Mouse (Mus musculus): ENCODE measurements around the gene Cul1.
"Not testable (repeated sequence)": the region's sequence is repeated elsewhere in the genome, so short reads cannot be mapped to it uniquely, and the experiment has no call there.

The Cul1 gene

DNA sequence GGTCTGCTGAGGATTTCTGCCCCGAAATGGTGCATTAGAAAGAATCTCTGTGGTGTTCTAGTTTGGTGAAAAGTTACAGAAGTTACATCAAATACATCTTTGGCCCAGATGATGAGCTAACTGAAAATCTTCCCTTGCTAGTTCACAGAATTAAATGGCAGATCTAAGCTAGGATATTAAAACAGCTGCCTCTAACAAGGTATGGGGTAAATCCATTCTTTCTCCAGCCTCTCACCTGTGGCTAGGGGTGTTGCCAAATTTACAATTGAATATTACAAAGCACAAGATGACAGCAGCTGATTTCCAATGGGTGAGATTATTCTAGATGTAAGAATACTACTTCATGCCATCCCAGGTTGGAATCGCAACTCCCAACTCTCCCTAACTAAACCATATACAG, at the start of gene Cul1:
Gene Cul1 (plus strand): TSS at position 301 of the 400 bp plus-strand sequence.
- DNase-seq (ENCODE audit: low spot score in 2 of 2): no peak

DNA sequence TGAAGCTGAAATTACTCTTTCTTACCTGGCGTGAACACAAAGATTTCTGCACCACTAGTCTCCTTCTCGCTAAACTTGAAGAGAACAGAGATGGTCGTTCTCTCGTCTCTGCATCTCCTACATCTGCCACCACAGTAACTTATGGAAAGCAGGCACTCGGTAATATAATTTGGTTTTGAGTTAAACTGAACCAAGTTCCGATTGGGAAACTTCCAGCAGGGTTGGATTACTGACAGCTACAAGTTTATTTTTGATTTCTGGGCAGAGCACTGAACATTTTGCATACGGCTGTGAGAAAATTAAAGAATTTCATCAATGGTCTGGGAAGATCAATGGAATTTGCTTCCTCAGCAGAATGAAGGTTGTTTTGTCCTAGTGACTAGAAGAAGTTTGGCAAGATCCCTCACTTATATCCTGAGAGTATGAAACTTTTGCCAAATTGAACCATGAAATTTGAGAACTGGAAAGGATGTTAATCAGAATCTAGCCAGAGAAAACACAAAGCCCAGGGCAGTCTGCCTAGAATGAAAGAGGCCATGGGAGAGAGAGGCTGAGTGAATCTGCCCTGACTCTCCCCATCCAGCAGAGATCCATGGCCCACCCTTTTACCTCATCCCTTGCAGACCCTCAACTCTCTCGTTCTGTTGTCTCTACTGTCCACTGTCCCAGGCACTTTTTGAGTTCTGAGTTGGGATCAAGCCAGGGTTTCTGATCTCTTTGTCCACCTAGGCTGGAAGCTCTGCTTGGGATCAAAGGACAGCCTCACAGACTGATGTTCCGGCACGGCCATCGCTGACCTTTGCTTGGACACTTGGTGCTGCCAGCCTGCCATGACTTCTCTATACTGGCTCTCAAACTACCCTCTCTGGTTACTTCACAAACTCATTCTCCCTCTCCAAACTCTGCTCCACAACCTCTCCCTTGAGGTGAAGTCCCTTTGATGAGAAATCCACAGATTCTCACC, 48.5 kb upstream of the Cul1 start:
- DNase-seq (ENCODE audit: low spot score in 2 of 2): no peak

DNA sequence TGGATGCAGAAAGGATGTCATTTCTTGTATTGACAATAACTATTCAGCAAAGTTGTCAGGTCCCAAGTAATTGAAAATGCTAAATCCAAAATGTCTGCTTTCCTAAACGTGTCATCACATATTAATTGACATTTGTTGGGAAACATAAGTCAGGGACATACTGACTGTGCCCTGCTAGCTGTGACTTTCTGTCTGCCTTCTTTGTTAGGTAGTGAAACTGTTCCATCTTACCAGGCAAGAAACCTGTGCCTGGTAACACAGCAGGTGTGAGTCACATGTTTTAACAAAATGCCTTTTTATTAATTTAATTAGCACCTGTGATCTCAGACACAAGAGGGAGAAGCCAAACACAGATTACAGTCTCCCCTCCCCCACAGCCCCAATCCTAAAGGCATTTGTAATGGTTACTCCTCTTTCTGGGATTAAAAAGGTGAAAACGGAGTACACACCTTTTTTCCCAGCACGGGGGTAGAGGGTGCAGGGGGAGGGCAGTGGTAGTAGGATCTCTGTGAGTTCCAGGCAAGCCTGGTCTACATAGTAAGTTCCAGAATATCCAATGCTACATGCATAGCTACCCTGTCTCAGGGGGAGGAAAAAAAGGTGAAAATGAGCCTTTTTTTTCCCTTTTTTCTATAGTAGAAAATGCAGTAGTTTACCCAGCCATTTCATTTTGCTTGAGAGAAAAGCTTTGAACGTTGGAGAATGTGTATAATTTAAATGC, 40.2 kb upstream of the Cul1 start:
- no peak for DNase-seq (ENCODE audit: low spot score in 2 of 2)

GRCm38 (mm10) chr6:47413656-47414055, 39.5 kb upstream of the Cul1 start:
- no peak for DNase-seq (ENCODE audit: low spot score in 2 of 2)

DNA sequence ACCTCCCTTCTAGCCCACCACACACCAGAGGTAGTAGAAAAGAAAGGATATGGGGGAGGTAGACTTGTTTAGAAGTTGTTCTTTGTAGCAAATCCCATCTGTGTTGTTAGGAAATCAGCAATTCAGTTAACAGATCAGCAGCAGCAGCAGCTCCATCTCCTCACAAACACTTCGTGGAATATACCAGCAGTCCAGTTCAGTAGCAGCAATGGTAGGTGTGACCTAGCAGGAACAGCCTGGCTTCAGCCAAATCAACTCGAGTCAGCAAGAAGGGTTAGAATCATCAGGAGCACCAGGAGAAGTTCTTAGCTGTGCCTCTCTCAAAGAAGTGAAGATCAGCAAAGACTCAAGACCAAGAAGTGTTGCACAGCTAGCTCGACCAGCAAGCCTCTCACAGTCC, 34.5 kb upstream of the Cul1 start:
- DNase-seq (ENCODE audit: low spot score in 2 of 2): no peak

- DNase-seq (ENCODE audit: low spot score in 2 of 2): no peak
Observed at GRCm38 (mm10) chr6:47420156-47420555, 33.0 kb upstream of the Cul1 start.

GRCm38 (mm10) chr6:47421221-47421620, 32.0 kb upstream of the Cul1 start:
- no peak for DNase-seq (ENCODE audit: low spot score in 2 of 2)

- DNase-seq (ENCODE audit: low spot score in 2 of 2): no peak
Observed at GRCm38 (mm10) chr6:47426136-47426535, 27.1 kb upstream of the Cul1 start.

- DNase-seq (ENCODE audit: low spot score in 2 of 2): not testable (repeated sequence)
Observed at GRCm38 (mm10) chr6:47426556-47426955, 26.6 kb upstream of the Cul1 start.

GRCm38 (mm10) chr6:47432795-47433194, 20.4 kb upstream of the Cul1 start:
- not testable (repeated sequence) for DNase-seq (ENCODE audit: low spot score in 2 of 2)

DNA sequence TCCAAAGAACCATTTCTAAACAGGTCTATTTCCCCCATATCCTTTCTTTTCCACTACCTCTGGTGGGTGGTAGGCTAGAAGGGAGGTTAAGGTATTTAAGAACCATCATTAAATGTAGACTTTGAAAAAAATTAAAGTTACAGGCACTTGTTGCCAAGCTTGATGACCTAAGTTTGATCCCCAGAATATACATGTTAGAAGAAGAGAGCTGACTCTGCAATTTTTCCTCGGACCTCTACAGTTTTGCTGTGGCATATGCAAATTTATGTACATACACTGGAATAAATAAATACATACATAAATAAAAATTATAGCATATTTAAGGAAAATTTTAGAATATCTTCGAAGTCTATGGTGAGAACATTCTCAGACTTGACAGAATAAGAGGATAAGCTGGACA, 13.1 kb upstream of the Cul1 start:
- no peak for DNase-seq (ENCODE audit: low spot score in 2 of 2)

DNA sequence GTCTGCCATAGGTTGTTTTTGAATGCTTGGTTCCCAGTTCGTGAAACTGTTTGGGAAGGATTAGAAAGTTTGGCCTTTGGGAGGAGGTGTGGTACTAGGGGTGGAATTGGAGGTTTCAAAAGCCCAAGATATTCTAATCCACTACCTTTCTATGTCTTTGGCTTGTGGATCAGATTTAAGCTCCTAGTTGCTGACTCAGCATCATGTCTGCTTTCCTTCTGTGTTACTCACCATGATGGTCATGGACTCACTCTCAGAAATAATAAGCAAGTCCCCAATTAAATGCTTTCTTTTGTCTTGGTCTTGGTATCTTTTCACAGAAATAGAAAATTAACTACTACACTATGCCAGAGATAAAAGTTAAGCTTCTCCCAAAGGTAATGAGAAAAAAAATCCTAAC, 5.5 kb upstream of the Cul1 start:
- DNase-seq (ENCODE audit: low spot score in 2 of 2): no peak

GRCm38 (mm10) chr6:47453522-47454130, 428 bp downstream of the Cul1 start:
- DNase-seq (ENCODE audit: low spot score in 2 of 2): peak; percentile 33 to 36

DNA sequence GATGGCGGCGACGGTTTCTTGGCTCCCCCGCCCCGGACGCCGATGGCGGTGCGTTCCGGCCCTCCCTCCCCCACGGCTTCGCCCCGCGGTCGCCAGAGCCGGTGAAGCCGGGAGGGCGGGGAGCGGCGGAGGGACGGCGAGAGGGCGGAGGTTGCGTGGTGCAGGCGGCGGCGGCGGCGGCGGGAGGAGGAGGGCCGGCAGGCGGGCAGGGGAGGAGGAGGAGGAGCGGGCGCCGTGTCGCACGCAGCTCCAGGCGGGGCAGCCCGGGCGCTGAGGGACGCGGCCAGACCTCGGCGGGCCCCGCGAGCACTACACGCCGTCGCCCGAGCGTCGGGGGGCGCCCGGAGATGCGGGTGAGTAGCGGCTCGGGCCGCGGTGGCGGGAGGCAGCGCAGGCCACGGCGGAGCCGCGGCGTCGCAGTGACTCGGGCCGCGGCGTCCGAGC, 955 bp downstream of the Cul1 start:
- peak; percentile 54 to 65 for DNase-seq (ENCODE audit: low spot score in 2 of 2)

- DNase-seq (ENCODE audit: low spot score in 2 of 2): peak; percentile 56 to 57
Observed at GRCm38 (mm10) chr6:47454575-47455571, 1.7 kb downstream of the Cul1 start.

DNA sequence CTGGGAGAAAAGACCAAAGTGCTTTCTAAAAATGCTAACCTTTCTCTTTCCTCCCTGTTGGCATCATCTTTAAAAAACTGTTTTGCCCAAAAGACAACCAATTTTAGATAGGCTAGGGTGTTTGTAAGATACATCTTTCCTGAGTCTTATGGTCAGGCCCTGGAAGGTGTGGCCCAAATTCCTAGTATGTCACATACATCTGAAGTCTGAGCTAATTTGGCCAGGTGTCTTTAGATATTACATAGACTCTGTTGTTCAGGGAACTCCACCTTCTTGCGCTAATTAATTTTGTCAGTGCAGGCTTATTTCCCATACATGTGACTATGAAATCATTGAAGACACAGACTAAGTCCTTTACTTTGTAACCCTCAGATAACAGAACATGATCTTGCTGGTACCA, 2.6 kb downstream of the Cul1 start:
- DNase-seq (ENCODE audit: low spot score in 2 of 2): no peak

DNA sequence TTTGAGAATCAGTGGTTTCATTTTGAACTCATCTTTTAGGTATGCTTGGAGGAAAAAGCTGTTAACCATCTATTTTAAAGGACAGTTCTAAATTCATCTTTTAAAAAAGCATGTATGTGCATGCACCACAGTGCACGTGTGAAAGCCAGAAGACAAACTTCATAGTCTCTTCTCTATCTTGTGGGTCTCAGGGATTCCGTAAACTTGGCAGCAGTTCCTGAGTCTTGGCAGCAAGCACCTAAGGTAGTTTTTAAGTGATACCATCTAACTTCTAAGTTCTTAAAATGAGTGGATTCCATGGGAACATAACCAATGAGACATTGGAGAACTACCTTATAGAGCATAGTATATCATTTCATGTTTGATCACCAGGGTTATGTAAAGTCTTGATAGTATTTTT, 3.7 kb downstream of the Cul1 start:
- DNase-seq (ENCODE audit: low spot score in 2 of 2): no peak

- DNase-seq (ENCODE audit: low spot score in 2 of 2): peak in 1 of 2 experiments; percentile 26
Observed at GRCm38 (mm10) chr6:47465400-47465799, 12.2 kb downstream of the Cul1 start.

GRCm38 (mm10) chr6:47466488-47466887, 13.3 kb downstream of the Cul1 start:
- DNase-seq (ENCODE audit: low spot score in 2 of 2): no peak

DNA sequence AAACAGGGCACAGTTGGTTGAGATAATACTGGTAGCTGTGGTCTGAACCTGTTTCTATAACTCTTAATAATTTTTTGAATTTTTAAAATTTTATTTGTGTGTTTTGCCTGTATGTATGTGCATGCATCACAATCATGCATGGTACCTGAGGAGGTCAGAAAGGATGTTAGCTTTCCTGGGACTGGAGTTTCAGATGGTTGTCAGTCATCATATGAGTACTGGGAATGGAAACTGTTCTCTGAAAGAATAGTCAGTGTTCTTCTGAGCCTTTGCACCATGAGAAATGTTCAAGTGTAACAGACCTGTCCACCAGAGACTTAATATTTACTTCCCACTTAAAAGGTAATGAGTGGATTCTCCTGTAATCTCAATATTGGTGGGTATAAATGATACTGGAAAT, 13.9 kb downstream of the Cul1 start:
- DNase-seq (ENCODE audit: low spot score in 2 of 2): no peak

DNA sequence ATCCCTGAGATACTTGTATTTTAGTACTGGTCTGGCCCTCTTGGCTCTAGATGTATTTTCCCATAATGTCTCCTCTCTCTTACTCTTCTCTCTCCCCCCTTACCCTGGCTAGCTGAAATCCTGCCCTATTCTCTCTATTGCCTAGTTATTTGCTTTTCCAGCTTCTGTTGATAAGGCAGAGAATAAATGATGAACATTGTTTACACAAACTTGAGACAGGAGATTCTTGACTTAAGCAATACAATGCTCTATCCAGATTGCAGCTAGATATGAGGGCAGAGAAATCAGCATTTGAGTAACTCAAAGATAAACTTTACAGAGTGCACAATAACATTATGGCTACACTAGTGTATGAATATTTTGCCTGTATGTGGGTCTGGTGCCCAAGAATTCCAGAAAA, 16.6 kb downstream of the Cul1 start:
- DNase-seq (ENCODE audit: low spot score in 2 of 2): no peak

Measured in natural killer cell, adult 2 months (primary cell).